Mouse (Mus musculus): ENCODE measurements around the gene Mctp1. TPM values are rescaled to one million over a fixed set of nuclear protein-coding genes. Genes with fewer than 3 reads are reported as not detected.

Gene Mctp1
- polyA plus RNA-seq, 1 experiment from 2014 or later = 5.3 TPM

DNA sequence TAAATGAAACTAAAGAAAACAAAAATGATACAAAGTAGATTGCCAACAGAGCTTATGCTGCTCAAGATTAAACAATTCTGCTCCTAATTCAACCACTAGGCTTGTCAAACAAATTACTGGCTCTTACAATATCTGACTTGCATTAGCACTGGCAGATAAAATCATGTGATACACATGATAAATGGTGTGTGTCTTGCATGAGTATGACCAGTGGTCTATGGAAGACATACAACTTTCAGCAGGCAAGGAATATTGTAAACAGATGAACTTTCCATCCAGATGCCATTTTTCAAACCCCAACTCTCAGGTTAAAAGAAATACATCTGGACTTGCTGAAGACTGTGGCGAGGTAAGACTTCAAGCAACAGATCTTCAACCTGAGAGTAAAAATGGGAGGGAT is 619.3 kb downstream of the Mctp1 start:
- DNase-seq (ENCODE audit: low spot score) = no peak
- H3K27ac ChIP-seq (ENCODE audit: low read depth, low read length) = no peak overlapping the region
- H3K36me3 ChIP-seq (ENCODE audit: control insufficient read depth, insufficient read depth, low read length) = no peaks in the 10 kb centered on the region
- H3K4me1 ChIP-seq (replicated peaks; ENCODE audit: control insufficient read depth, insufficient read depth, low read length) = no peaks in the 10 kb centered on the region
- H3K4me3 ChIP-seq (ENCODE audit: low read depth, low read length) = no peak overlapping the region
- H3K27me3 ChIP-seq (ENCODE audit: control insufficient read depth, insufficient read depth, low read length) = no peaks in the 10 kb centered on the region
- no peak overlapping the region for H3K4me2 ChIP-seq (ENCODE audit: low read depth, low read length, severe bottlenecking)
- WGBS = 82% methylated on average over 1 of the region's 1 CpGs
- no peak for ATAC-seq (replicated peaks; ENCODE audit: low FRiP score)
- H3K9me3 ChIP-seq (ENCODE audit: control insufficient read depth, low read length) = no peaks in the 10 kb centered on the region
- no peak overlapping the region for H3K9ac ChIP-seq (ENCODE audit: low read length)

DNA sequence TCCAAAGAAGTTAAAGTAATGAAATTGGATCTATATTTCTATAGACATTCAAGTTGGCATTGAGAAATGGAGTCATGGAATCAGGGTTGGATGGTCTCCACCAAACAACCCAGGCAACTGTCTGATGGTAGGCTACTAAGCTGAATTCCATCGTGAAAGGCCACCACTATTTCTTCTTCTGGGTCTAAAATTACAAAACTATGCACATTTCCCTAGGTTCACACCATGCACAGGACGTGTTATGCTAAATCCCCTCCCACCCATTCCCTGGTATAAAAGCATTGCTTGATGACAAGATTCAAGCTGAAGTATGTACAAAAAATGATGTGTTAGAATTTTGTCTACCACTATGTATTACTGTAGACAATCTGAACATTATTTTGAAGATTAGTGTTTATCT is 634.5 kb downstream of the Mctp1 start:
- DNase-seq (ENCODE audit: low spot score) (no peak), ATAC-seq (replicated peaks; ENCODE audit: low FRiP score) (no peak)
- Histone ChIP-seq H3K4me3 (ENCODE audit: low read depth, low read length) (no peak overlapping the region), H3K9ac (ENCODE audit: low read length) (no peak overlapping the region), H3K4me1 (replicated peaks; ENCODE audit: control insufficient read depth, insufficient read depth, low read length) (no peaks in the 10 kb centered on the region), H3K9me3 (ENCODE audit: control insufficient read depth, low read length) (no peaks in the 10 kb centered on the region), H3K27me3 (ENCODE audit: control insufficient read depth, insufficient read depth, low read length) (no peaks in the 10 kb centered on the region), H3K36me3 (ENCODE audit: control insufficient read depth, insufficient read depth, low read length) (no peaks in the 10 kb centered on the region), H3K4me2 (ENCODE audit: low read depth, low read length, severe bottlenecking) (no peak overlapping the region), H3K27ac (ENCODE audit: low read depth, low read length) (no peak overlapping the region)
- WGBS = 88% methylated on average over 2 of the region's 2 CpGs

GRCm38 (mm10) chr13:77029594-77029993 is 645.3 kb downstream of the Mctp1 start:
- 73% methylated on average over 5 of the region's 5 CpGs for WGBS
- no peaks in the 10 kb centered on the region for H3K4me1 ChIP-seq (replicated peaks; ENCODE audit: control insufficient read depth, insufficient read depth, low read length)
- no peak overlapping the region for H3K4me3 ChIP-seq (ENCODE audit: low read depth, low read length)
- ATAC-seq (replicated peaks; ENCODE audit: low FRiP score) (no peak), DNase-seq (ENCODE audit: low spot score) (no peak)
- H3K27ac ChIP-seq (ENCODE audit: low read depth, low read length) = no peak overlapping the region
- H3K27me3 ChIP-seq (ENCODE audit: control insufficient read depth, insufficient read depth, low read length) = no peaks in the 10 kb centered on the region
- H3K4me2 ChIP-seq (ENCODE audit: low read depth, low read length, severe bottlenecking) = no peak overlapping the region
- H3K9me3 ChIP-seq (ENCODE audit: control insufficient read depth, low read length) = no peaks in the 10 kb centered on the region
- H3K36me3 ChIP-seq (ENCODE audit: control insufficient read depth, insufficient read depth, low read length) = no peaks in the 10 kb centered on the region
- no peak overlapping the region for H3K9ac ChIP-seq (ENCODE audit: low read length)

DNA sequence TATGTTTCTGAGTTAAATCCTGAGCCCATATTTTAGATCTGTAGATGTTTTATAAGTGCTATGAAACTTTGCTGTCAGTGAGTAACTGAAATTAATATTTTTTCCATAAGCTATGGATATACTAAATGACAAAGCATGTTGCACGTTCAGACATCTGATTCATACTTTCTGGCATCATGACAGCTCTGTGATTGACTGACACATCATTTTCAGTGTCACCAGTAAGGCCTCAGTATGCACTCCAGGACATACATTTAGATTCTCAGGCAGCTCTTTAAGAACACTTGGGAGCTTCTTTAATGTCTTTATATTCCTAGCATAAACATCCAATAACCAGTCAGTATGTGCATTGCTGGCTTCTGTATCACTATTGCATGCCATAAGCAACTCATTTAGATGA is 659.0 kb downstream of the Mctp1 start:
- 98% methylated on average over 1 of the region's 1 CpGs for whole genome bisulfite sequencing
- no peaks in the 10 kb centered on the region for H3K27me3 ChIP-seq (ENCODE audit: control insufficient read depth, insufficient read depth, low read length)

GRCm38 (mm10) chr13:77045375-77045774 is 661.0 kb downstream of the Mctp1 start:
- Histone ChIP-seq H3K36me3 (ENCODE audit: control insufficient read depth, insufficient read depth, low read length) (no peaks in the 10 kb centered on the region), H3K9ac (ENCODE audit: low read length) (no peak overlapping the region), H3K4me1 (replicated peaks; ENCODE audit: control insufficient read depth, insufficient read depth, low read length) (0 out of 2 replicates have a peak, but pooled peaks cover 2% of the 10 kb centered on the region), H3K9me3 (ENCODE audit: control insufficient read depth, low read length) (no peaks in the 10 kb centered on the region), H3K27ac (ENCODE audit: low read depth, low read length) (no peak overlapping the region), H3K27me3 (ENCODE audit: control insufficient read depth, insufficient read depth, low read length) (no peaks in the 10 kb centered on the region), H3K4me3 (ENCODE audit: low read depth, low read length) (no peak overlapping the region), H3K4me2 (ENCODE audit: low read depth, low read length, severe bottlenecking) (no peak overlapping the region)
- ATAC-seq (replicated peaks; ENCODE audit: low FRiP score) (no peak), DNase-seq (ENCODE audit: low spot score) (no peak)
- 81% methylated on average over 1 of the region's 1 CpGs for WGBS

More for the DNA sequence above, 659.0 kb downstream of the Mctp1 start:
- Histone ChIP-seq H3K4me2 (ENCODE audit: low read depth, low read length, severe bottlenecking) (no peak overlapping the region), H3K9me3 (ENCODE audit: control insufficient read depth, low read length) (no peaks in the 10 kb centered on the region), H3K4me1 (replicated peaks; ENCODE audit: control insufficient read depth, insufficient read depth, low read length) (0 out of 2 replicates have a peak, but pooled peaks cover 2% of the 10 kb centered on the region), H3K4me3 (ENCODE audit: low read depth, low read length) (no peak overlapping the region), H3K27ac (ENCODE audit: low read depth, low read length) (no peak overlapping the region), H3K9ac (ENCODE audit: low read length) (no peak overlapping the region), H3K36me3 (ENCODE audit: control insufficient read depth, insufficient read depth, low read length) (no peaks in the 10 kb centered on the region)
- ATAC-seq (replicated peaks; ENCODE audit: low FRiP score) (no peak), DNase-seq (ENCODE audit: low spot score) (no peak)

GRCm38 (mm10) chr13:77046416-77046815 is 662.1 kb downstream of the Mctp1 start:
- DNase-seq (ENCODE audit: low spot score) = peak; percentile 53
- ATAC-seq (replicated peaks; ENCODE audit: low FRiP score) = peak; percentile 71
- Histone ChIP-seq H3K9me3 (ENCODE audit: control insufficient read depth, low read length) (no peaks in the 10 kb centered on the region), H3K9ac (ENCODE audit: low read length) (no peak overlapping the region), H3K27me3 (ENCODE audit: control insufficient read depth, insufficient read depth, low read length) (no peaks in the 10 kb centered on the region), H3K4me3 (ENCODE audit: low read depth, low read length) (no peak overlapping the region), H3K36me3 (ENCODE audit: control insufficient read depth, insufficient read depth, low read length) (no peaks in the 10 kb centered on the region), H3K27ac (ENCODE audit: low read depth, low read length) (no peak overlapping the region), H3K4me2 (ENCODE audit: low read depth, low read length, severe bottlenecking) (no peak overlapping the region), H3K4me1 (replicated peaks; ENCODE audit: control insufficient read depth, insufficient read depth, low read length) (0 out of 2 replicates have a peak, but pooled peaks cover 2% of the 10 kb centered on the region)
- WGBS = 80% methylated on average over 10 of the region's 10 CpGs

GRCm38 (mm10) chr13:77047179-77047931 is 663.0 kb downstream of the Mctp1 start:
- DNase-seq (ENCODE audit: low spot score) (no peak), ATAC-seq (replicated peaks; ENCODE audit: low FRiP score) (peak; percentile 66)
- Histone ChIP-seq H3K4me1 (replicated peaks; ENCODE audit: control insufficient read depth, insufficient read depth, low read length) (0 out of 2 replicates have a peak, but pooled peaks cover 2% of the 10 kb centered on the region), H3K27me3 (ENCODE audit: control insufficient read depth, insufficient read depth, low read length) (no peaks in the 10 kb centered on the region), H3K27ac (ENCODE audit: low read depth, low read length) (no peak overlapping the region), H3K4me3 (ENCODE audit: low read depth, low read length) (no peak overlapping the region), H3K9me3 (ENCODE audit: control insufficient read depth, low read length) (no peaks in the 10 kb centered on the region), H3K36me3 (ENCODE audit: control insufficient read depth, insufficient read depth, low read length) (no peaks in the 10 kb centered on the region), H3K9ac (ENCODE audit: low read length) (no peak overlapping the region), H3K4me2 (ENCODE audit: low read depth, low read length, severe bottlenecking) (no peak overlapping the region)
- WGBS = 65% methylated on average over 6 of the region's 6 CpGs

- no peak overlapping the region for H3K4me2 ChIP-seq (ENCODE audit: low read depth, low read length, severe bottlenecking)
- no peak for DNase-seq (ENCODE audit: low spot score)
- H3K9ac ChIP-seq (ENCODE audit: low read length) = no peak overlapping the region
- no peaks in the 10 kb centered on the region for H3K9me3 ChIP-seq (ENCODE audit: control insufficient read depth, low read length)
- H3K4me1 ChIP-seq (replicated peaks; ENCODE audit: control insufficient read depth, insufficient read depth, low read length) = 0 out of 2 replicates have a peak, but pooled peaks cover 2% of the 10 kb centered on the region
- no peaks in the 10 kb centered on the region for H3K27me3 ChIP-seq (ENCODE audit: control insufficient read depth, insufficient read depth, low read length)
- no peak overlapping the region for H3K27ac ChIP-seq (ENCODE audit: low read depth, low read length)
- H3K36me3 ChIP-seq (ENCODE audit: control insufficient read depth, insufficient read depth, low read length) = no peaks in the 10 kb centered on the region
- no peak overlapping the region for H3K4me3 ChIP-seq (ENCODE audit: low read depth, low read length)
- no peak for ATAC-seq (replicated peaks; ENCODE audit: low FRiP score)
- WGBS = 98% methylated on average over 1 of the region's 1 CpGs
Measured at GRCm38 (mm10) chr13:77048461-77048860, 664.1 kb downstream of the Mctp1 start.

- Histone ChIP-seq H3K27ac (ENCODE audit: low read depth, low read length) (no peak overlapping the region), H3K27me3 (ENCODE audit: control insufficient read depth, insufficient read depth, low read length) (no peaks in the 10 kb centered on the region), H3K9ac (ENCODE audit: low read length) (no peak overlapping the region), H3K4me1 (replicated peaks; ENCODE audit: control insufficient read depth, insufficient read depth, low read length) (0 out of 2 replicates have a peak, but pooled peaks cover 2% of the 10 kb centered on the region), H3K36me3 (ENCODE audit: control insufficient read depth, insufficient read depth, low read length) (no peaks in the 10 kb centered on the region), H3K4me3 (ENCODE audit: low read depth, low read length) (no peak overlapping the region), H3K4me2 (ENCODE audit: low read depth, low read length, severe bottlenecking) (no peak overlapping the region), H3K9me3 (ENCODE audit: control insufficient read depth, low read length) (no peaks in the 10 kb centered on the region)
- no peak for ATAC-seq (replicated peaks; ENCODE audit: low FRiP score)
- WGBS = 89% methylated on average over 3 of the region's 3 CpGs
- DNase-seq (ENCODE audit: low spot score) = no peak
Measured at GRCm38 (mm10) chr13:77049736-77050135, 665.4 kb downstream of the Mctp1 start.

Measured in forebrain, embryonic 11.5 days (tissue).